Mouse (Mus musculus) fibroblast of lung, adult 2 months (primary cell): ENCODE measurements around the gene Rbm20.

Experiments
- DNase-seq: peaks from one replicate; pipeline ENCODE4 v3.0.0-alpha.2; 2011; ENCODE audit warnings: low read depth

Rbm20 gene

DNA sequence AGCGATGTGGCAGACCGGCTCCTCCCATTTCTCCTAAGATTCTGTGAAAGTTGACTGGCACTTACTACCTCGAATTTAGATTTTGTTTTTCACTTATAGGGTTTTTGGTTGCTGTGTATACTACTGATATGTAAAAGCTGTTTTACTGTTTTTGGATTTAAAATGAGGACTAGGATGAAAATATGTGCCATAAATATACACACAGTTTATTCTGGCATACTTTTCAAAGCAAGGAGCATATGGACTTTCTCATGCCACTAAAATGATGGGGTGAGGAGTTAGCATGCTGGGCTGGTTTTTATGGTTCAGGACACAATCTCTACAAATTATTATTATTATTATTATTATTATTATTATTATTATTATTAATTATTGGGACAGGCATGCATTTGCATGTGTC lies 133.5 kb downstream of the Rbm20 start:
- no peak for DNase-seq

DNA sequence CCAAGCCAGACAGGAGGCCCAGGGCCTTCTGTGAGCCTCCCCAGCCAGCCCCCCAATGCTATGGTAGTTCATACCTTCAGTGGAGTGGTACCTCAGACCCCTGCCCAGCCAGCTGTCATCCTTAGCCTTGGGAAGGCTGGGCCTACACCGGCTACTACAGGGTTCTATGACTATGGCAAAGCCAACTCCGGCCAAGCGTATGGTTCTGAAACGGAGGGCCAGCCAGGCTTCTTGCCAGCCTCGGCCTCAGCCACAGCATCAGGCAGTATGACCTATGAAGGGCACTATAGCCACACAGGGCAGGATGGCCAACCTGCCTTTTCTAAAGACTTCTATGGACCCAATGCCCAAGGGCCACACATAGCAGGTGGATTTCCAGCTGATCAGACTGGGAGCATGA lies 136.5 kb downstream of the Rbm20 start:
- DNase-seq = no peak

DNA sequence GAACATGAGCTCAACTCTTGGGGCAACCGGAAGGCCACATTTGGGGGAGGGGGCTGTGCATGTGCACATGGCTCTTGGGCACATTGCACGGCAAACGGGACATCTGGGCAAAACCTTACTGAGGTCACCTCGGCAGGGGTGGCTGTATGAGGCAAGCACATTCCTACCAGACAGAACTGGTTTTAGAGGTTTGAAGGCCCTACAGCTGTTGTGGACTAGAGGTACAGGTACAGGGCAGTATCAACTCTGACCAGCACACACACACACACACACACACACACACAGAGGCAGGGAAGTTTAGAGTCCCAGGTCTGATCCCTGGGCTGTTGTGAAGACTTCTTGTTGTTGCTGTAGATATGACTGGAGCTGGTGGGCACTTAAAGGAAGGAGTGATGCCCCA lies 138.6 kb downstream of the Rbm20 start:
- no peak for DNase-seq

DNA sequence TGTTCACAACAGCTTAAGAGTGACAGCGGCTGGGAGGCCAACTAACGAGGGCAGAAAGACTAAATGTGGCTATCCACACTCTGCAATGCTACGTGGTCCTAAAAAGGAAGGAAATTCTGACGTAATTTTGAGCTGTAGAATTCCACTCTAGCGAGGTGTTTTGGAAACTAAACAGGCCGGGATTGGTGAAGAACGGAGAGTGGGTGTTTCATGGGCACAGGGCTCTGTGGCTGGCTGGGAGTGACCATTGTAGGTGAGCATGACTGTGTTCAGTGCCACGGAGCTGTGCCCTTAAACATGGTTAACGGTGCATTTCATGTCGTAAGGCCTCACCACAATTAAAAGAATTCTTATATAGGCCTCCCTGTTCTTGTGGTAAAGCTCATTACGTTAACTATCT lies 139.1 kb downstream of the Rbm20 start:
- DNase-seq = no peak

DNA sequence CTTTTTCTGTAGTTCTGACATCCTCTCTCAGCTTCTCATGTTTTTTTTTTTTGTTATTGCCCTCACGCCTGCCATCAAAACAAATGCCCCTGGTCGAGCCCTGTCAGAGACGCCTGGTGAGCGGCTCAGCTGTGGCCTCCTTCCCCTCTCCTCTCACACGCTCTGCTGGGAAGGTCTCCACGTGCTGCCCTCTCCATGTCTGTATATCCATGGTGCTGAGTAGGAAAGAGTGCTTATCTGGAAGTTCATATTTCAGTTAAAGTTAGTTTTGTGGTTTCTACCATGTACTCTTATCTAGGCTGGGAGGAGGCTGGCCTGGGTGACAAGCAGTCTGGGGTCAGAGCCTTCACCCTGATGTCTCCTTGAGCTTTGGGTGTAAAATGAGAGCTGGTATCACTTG lies 142.2 kb downstream of the Rbm20 start:
- no peak for DNase-seq

DNA sequence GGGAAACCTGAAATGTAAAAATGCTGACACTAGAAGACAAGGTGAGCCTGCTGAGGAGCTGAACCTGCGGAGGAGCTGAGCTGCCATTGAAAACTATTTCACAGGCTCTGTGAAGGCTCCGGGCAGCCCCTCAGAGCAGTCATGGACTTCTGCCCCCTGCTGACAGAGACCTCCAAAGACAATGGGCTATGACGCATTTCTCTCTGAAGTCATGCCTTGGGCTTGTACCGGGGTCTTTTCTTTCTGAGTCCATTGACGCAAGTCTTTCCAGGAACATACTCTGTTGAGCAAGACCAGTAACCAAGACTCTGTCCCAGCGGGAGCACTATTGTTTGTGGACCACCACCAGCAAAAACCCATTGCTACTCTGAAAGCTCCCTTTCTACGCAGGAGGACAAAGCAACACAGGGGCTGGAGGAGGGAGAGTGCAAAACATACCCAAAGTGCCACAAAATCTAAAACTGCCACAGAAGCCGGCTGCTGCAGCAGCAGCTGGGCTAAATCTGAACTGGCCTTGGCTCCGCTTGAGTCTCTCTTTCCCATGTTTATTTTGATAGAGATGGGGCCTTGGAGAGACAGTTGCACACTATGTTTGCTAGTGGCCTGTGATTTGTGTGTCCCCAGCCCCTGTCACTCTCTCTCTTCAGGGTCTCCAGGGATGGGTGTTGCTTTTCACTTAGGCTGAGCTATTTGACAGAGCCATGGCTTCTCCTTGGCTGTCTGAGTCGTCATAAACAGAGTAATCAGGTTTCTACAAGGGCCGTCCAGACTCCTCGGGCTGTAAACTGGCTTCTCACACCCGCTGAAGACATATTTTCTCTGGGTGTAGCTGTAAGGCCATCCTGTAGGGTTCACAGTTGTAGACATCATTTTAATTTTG lies 144.4 kb downstream of the Rbm20 start:
- no peak for DNase-seq

DNA sequence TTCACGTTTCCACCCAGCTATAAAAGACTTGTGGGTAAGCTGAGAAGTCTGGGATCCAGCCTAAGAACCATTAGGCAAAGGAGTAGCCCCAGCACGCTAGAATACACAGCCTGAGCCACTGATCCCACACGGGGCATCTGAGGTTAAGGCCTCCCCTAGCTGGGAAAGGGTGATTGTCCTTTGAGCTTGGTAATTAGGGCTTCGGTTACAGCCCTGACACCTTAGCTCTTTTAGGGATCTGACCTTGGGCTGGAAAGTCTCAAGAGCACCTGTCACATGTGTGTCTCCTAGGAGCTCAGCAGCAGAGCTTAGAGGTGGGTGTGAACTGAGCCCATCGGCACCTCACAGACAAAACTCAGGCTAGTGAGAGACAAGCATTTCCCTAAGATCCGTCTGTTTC lies 146.7 kb downstream of the Rbm20 start:
- no peak for DNase-seq

DNA sequence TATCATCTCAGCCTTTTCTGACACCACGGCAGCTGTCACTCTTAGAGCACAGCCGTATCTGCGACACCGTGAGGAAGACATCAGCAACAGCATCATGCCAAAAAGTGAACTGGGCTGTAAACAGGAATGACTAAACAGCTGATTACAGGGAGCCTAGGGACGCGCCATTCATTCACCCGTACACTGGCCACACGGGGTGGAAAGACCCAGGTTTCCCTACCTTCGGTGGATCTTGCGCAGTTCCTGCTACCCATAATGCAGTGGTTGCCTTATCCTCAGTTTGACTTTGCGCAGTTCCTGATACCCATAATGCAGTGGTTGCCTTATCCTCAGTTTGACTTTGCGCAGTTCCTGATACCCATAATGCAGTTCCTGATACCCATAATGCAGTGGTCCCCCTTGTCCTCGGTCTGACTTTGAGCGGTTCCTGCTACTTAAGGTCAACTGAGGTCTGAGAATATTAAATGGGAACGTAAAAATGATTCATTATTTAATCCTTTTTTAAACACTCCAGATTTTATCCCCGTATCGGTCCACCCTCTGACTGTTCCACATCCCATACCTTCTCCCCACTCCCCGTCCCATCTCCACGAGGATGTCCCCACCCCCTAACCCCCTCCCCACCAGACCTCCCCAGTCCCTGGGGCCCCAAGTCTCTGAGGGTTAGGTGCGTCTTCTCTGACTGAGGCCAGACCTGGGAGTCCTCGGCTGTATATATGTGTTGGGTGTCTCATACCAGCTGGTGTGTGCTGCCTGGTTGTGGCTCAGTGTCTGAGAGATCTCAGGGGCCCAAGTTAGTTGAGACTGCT lies 148.0 kb downstream of the Rbm20 start:
- no peak for DNase-seq

DNA sequence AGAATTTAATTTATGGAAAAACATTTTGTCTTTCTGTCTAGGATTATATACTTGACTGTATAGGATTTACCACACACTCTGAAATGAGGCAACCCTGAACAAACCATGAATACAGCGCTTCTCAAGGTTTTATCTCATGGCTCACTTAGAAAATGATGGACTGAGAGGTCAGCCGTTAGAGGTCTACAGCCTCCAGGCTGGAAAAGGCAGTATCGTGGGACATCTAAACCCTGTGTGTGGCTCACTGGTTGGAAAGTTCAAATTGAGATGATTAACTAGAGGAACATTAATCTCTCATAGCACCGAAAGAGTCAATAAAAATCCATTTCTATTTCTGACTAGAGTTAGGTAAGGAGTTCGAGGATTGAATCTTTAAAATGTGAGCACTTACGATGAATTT lies 152.9 kb downstream of the Rbm20 start:
- DNase-seq = no peak

DNA sequence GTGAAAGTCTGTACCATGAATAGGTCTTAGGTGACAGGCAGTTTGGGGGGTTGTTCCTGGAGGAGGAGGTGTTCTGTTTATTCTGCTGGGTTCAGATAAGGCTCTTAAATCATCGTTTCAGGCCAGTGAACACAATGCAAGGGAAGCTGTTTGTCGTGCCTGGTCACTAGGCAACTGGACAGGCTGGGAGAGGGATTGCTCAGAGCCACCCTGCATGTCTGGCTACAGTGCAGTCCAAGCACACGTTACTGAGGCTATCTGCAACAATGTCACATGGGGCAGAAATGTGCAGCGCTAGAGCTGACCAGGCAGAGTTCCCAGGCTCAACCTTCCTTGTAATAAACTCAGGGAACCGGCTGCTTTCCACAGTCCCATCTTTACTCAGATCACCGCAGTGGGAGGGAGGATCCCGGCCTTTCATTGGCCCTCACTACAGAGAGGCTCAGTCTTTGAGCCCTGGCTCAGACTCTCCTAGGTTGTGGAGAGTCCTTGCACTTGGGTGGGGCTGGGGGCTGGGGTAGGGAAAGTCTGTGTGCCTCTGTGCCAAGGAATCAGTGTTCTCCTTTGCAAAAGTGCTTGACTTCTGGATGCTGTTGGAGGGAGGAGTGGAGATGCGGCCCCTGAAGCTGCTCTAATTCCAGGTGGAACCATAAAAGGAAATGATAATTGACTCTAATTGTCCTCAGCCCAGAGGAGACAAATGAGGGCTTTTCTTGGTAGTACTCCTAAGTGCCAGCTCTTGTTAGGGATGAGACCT lies 153.5 kb downstream of the Rbm20 start:
- DNase-seq = no peak

DNA sequence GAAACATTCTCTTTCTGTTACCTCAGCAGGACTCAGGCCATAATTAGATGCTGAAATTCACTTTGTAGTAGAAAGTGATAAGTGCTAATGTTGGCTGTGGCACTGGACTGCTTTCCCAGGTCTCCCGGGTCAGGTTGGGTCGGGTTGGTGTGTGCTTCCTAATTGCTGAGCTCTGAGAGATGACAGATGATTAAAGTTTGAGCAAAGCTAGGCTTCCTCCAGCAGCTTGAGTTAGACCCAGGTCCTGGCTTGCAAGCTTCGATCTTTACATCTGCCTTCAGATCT lies 154.0 kb downstream of the Rbm20 start:
- no peak for DNase-seq

DNA sequence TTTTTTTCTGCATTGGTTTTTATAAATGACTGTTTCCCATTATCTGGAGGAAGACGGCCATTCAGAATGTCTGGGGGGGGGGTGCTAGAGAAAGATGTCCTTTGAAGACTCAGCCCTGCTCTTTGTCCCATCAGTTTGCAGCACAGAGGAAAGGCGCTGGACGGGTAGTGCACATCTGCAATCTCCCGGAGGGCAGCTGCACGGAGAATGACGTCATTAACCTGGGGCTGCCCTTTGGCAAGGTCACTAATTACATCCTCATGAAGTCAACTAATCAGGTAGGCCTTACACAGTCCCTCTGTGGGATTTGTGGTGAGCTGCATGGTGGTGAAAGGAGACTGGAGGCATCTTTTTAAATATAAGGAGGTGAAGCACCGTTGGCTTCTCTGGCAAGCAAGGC lies 155.4 kb downstream of the Rbm20 start:
- no peak for DNase-seq

DNA sequence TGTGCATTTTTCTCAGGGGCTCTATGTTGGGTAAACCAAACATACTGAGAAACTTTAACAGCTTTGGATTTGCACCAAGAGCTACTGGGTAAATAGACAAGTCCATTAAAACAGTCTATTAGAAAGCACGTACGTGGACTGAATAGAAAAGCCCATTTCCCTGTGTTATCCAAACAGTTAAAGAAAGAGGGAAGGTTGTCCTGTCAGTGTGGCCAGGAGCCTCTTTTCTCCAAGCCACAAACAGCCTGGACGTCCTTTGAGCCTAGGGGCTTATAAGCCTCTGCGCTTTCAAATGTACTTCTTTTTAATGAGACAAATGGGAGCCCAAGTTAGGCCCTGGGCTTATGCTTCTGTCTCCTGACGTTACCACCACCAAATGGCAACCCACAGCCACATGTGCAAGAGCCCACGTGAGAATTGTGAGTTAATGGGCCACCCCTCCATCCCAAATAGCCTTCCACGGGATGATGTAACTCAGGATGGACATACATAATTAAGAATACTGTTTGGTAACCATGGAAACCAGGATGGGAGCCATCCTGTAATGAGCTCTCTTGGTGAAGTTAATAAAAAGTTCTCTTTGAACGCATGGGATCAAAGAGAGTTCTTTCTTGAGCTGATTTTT lies 156.8 kb downstream of the Rbm20 start:
- DNase-seq = no peak

DNA sequence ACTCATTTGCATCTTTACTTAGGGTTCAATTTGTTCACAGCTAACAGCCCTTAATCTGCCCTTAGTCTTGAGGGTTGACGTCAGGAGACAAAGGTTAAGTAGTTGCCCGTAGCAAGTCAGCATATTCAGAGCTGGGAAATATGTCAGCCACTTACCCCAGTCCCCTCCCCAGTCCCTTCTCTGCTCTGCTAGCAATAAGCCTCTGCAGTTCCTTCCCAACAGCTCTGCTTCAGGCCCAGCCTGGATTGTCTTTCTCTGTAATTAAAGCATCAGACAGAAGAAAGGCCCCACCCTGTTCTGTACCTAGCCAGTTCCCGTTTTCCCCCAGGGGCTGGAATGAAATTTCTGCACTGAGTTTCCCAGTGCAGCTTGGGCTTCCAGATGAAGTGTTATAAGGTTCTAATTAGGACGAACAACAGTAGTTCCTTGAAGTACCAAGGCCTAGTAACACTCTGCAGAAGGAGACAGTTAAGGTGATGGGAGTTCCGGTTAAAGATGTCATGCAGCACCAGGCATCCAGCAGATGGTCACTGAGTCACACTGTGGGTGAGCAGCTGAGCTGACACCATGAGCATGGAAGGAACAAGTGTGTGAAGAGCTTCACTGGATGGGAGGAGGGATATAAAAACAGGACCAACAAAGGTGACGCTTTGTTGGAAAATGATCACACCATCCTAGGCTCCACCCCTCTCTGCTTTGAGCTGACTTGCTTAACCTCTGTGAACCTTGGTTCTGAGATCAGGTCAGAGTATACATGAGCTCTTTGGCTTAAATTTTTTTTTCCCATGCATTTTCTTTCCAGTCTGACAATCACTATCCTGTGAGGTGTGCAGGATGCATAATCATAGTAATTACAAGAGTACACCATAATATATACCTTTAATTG lies 159.7 kb downstream of the Rbm20 start:
- no peak for DNase-seq

DNA sequence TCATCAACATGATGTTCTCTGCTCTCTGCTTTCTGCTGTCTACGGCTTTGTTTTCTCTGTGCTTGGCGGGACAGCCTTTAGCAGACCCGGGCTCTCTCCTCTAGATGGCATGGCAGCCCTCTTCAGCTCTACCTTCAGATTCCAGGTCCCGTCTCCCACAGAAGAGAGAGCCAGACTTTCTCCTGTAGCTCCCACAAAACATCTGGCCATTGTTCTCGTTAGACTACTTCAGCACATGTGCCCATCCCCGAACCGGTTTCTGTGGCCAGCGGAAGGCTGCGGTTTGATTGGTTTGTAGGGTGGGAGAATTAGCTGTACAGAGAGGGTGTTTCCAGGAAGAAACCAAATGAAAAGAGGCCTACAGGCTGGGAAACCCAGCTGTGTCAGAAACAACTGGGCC lies 161.7 kb downstream of the Rbm20 start:
- no peak for DNase-seq

DNA sequence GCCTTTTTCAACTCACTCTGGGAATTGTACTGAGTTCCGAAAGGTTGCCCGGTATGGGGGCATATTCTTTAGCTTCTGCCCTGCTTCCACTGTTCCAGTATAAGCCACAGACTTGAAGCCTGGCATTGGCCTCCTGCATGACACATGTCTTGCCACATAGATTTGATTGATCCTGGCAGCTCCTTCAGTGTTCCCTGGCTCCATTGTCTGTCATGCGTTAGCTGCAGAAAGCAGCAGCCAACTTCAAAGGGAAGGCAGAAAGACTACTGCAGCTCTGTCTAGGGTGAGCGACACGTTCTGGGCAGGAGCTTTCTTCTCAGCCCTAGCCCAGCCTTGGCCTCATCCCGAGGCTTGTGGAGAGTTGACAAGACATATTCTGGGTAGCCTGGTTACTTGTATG lies 162.7 kb downstream of the Rbm20 start:
- no peak for DNase-seq

DNA sequence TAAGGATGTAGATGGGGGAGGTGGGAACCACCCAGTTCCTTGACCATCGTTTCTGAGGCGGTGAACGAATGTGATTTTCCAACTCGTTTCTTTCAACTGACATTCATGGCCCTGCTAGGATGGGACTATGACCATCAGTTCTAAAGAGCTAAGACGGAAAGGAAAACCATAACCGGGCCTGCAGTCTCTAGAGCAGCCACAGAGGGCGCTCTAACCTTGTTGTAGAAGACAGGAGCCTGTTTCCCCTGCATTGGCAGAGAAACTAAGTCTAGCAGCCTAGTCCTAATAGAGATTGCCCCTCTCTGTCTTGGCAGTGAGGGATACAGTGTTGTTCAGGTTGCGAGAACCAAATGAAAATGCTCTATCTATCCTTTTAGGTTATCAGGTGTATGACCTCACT lies 164.8 kb downstream of the Rbm20 start:
- DNase-seq = no peak

DNA sequence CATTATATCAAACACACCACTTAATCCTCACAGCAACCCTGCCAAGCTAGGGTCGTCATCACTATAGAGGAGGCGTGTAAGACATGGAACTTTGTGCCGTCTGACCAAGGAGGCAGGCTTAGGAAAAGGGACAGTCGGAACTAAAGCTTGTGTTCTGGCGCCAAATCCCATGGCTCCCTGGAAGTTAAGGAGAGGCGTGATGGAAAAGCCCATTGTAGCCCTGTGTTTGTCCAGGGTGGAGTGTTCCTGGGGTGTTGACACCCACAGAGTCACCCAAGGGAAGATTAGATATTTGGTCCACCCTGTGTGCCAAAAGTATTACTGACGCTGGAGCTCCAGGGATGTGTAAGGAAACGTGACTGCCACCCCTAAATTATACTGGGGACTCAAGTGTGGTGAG lies 166.9 kb downstream of the Rbm20 start:
- DNase-seq = no peak

DNA sequence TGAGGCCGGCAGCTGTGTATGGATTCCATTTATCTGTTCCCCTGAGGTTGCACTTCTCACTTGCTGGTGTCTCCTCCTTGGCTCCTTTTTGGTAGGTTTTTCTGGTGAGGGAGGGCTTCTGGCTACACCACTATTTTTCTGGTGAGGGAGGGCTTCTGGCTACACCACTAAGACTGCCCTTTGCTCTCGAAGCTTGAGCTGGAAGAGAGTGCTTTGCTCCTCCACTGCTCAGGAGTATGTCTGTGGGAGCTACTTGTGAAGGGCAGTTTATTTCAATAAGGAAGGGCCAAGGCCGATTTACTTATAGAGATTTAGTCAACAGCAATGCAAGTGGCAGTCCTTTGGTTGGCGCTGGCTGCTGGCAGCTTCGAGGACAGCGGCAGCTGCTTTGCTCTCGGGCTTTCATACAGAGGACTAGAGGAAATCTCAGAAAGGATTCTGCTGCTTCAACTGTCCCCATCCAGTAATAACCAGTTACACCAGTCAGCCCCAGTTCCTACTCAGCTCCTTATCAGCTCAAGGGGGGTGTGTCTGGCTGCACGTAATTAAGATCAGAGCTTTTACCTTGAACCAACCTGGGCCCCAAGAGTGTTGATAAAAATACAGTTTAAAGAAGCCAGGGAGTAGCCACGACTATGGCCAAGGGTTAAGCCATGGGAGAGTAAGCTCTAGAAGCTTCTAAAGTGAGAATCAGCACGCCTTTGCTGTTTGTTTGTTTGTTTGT lies 171.3 kb downstream of the Rbm20 start:
- no peak for DNase-seq

DNA sequence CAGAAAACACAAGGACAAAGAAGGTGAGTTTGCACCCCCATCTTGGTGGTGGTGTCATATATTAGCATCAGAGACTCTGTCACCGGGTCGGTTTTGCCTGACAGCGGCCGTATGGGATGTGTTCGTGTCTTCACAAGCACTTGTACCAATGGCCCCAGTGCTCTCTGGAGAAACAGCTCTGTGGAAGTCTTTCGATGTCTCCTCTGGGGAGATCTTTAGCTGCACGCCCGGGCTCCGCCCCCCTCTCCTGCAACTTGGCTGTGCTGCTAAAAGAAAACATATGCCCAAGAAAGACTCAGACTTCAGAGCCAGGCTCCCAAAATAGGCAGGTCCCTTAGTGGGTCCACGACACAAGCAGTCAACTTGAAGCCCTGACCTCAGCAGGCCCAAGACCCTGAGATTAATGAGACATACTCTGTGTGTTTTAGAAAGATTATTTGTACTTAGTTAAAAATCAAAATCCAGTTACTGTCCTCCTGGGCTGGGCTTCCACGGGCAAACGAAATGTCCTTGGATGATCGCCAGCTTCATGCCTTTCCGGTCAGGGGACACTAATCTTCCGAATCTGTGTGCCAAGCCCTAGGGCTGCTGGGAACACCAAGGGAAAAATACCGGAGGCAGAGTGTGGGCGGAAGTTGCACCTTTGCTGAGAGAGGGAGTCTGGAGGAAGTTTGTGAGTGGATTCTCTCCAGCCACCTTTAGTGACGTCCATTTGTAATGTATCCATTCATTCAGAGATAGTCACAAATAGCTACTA lies 173.2 kb downstream of the Rbm20 start:
- no peak for DNase-seq
